Mouse (Mus musculus) embryonic fibroblast, embryonic 13.5 days (primary cell): ENCODE measurements at regions not wholly inside any gene's neighbourhood (a gene's known extent, or its start where the extent isn't known, plus 50 kb on each side); places are given as distances from the start of the nearest gene placed in this dataset.

Experiments used
- H3K27ac ChIP-seq: 2 replicates; pipeline ENCODE4 v1.5.1; 2012; ENCODE audit warnings: low read length, control low read depth, inconsistent platforms; ENCODE audit not compliant: insufficient read depth
- H3K4me1 ChIP-seq: 2 replicates; pipeline ENCODE4 v1.6.1; 2011; ENCODE audit warnings: low read length; ENCODE audit not compliant: control insufficient read depth, insufficient read depth
- H3K4me3 ChIP-seq: 2 replicates; pipeline ENCODE4 v1.5.1; 2011; ENCODE audit warnings: mild to moderate bottlenecking, control low read depth, low read length; ENCODE audit not compliant: insufficient read depth
- CTCF ChIP-seq: IDR thresholded peaks from 2 replicates; pipeline ENCODE4 v1.5.1; 2011; ENCODE audit warnings: mild to moderate bottlenecking, control low read depth, low read length, moderate library complexity, borderline replicate concordance; ENCODE audit not compliant: insufficient read depth
- POLR2A ChIP-seq: IDR thresholded peaks from 2 replicates; pipeline ENCODE4 v1.6.1; 2011; ENCODE audit warnings: low read depth, mild to moderate bottlenecking, control low read depth, low read length, moderate library complexity

DNA sequence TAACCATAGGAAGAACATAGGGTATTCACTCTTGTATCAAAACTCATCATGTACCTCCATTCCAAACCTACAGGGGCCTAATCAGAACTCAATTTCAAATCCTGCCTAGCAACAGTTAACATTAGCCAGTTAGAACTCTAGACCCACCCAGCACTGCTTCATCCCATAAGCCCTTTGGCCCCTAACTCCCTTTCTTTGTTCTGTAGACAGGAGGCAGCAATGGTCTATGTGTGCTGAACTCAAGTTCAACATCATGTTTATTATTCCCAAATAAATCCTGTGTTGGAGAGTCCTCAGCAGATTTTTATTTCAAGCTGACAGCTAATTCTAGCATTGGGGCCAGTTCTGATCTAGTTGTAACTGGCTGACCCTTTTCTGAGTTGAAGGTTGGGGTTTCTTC lies 112.2 kb downstream of the Ipo8 start:
- Histone ChIP-seq H3K4me1 (no peaks in the 10 kb centered on the region), H3K4me3 (no peak overlapping the region), H3K27ac (no peak overlapping the region)
- TF ChIP-seq POLR2A = no peak
- TF ChIP-seq CTCF = no peak

DNA sequence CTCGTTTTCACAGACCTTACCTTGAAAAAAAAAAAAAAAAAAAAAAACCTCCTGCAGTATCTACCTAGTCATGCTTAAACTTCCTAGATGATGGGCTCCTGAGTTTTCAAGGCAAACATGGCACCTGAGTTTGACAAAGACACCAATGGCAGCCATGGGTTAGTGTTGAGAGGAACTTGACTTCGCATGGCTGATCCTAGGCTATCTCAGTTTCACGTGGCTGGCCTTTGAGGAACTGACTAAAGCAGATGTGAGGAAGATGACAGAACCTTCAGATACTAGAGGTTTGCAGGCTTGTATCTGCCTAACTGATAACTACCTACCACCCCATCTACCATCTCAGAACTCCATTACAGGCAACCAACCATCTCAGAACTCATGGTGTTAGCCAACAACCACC lies 120.9 kb downstream of the Ipo8 start:
- Histone ChIP-seq H3K4me1 (no peaks in the 10 kb centered on the region), H3K27ac (no peak overlapping the region), H3K4me3 (no peak overlapping the region)
- no peak for TF ChIP-seq POLR2A
- no peak for TF ChIP-seq CTCF

DNA sequence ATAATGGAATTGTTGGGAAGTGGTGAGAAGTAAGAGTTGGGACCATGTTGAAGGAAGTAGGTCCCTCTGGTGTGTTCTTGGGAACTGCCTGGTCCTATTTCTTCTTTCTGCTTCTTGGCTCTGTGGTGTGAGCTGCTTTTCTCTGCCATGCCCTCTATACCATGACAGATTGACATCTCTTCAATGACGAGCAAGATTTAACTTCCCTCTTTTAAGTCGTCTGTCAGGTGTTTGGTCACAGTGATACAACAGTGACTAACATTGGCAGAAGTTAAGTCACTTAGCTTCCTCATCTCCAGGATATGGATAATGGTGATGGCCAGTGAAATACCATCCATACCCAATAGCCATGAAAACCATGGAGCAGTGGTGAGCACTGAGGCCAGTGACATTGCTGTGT lies 122.9 kb downstream of the Ipo8 start:
- Histone ChIP-seq H3K4me1 (no peaks in the 10 kb centered on the region), H3K27ac (no peak overlapping the region), H3K4me3 (no peak overlapping the region)
- TF ChIP-seq POLR2A (no peak), CTCF (no peak)

DNA sequence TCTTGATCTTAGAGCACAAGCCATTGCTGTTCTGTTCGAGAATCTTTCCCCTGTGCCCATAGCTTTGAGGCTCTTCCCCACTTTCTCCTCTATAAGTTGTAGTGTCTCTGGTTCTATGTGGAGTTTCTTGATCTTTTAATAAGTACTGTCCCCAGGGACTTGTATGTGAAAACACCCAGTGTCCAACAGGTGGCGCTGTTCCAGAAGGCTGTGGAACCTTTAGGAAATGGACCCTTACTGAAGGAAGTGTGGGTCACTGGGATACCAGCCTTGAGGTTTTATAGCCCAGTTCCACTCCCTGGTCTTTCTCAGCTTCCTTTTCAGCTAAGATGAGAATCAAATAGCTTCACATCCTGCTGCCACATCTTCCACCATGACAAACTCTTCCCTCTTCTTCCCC lies 125.6 kb downstream of the Ipo8 start:
- Histone ChIP-seq H3K4me1 (no peaks in the 10 kb centered on the region), H3K27ac (no peak overlapping the region), H3K4me3 (no peak overlapping the region)
- TF ChIP-seq CTCF = no peak
- no peak for TF ChIP-seq POLR2A

DNA sequence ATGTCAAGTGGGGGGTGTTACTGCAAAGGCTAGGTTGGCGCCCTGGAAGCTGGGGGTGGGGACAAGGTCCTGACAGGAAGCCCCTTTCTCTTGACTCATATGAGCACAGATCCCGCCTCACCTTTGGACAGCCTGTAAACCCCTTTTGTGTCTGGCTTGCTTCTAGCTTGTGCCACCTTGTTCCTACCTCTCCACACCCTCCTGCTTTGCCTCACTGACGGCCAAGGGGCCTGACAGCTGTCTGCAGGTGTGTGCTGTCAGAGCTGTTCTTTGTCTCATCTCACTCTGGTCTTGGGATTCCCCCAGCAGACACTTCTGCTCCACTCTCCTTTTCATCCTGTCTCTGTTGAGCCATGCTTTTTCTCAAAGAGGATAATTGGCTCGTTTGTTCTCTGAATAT lies 137.9 kb downstream of the Ipo8 start:
- H3K4me1 ChIP-seq = no peaks in the 10 kb centered on the region
- no peak overlapping the region for H3K27ac ChIP-seq
- H3K4me3 ChIP-seq = no peak overlapping the region
- TF ChIP-seq CTCF = no peak
- TF ChIP-seq POLR2A = no peak

DNA sequence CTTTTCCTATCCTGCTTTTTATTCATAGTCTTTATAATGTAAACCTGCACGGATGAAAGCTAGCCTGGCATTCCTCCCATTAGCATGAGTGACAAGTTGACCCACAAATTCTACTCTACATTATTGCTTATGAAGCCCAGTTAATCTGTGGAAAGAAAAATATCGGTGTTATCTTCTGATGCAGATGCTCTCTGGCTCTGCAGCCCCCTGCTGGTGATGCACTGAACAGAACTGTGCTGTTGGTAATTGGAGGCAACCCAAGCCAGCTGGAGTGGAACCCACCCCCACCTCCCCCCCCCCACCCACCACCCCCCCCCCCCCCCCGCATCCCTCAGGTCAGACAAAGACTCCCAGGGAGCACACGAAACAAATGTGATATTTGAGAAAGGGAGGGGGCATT lies 143.5 kb downstream of the Ipo8 start:
- Histone ChIP-seq H3K4me3 (no peak overlapping the region), H3K27ac (no peak overlapping the region), H3K4me1 (no peaks in the 10 kb centered on the region)
- peak; percentile 81; the same call in 1 of the 2 replicates for TF ChIP-seq CTCF
- TF ChIP-seq POLR2A = no peak

DNA sequence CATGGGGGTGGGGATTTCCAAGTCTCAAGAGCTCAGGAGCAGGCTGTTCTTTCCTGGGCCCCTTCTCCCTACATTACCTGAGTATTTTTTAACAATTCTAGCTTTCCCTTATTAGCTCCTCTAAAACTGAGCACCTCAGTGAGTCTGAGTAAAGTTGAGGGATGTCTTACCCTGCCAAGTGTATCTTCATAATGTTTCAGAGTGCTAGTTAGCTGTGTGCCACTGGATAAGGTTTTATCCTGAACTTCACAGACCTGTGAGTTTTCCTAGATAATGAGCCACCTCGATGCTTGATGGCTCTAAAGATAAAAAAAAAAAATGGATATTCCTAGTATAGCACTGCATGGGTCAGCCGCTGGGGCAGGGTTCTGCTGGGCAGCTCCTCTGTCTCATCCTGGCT lies 171.1 kb downstream of the Ipo8 start:
- TF ChIP-seq CTCF = no peak
- no peak for TF ChIP-seq POLR2A
- Histone ChIP-seq H3K4me3 (no peak overlapping the region), H3K27ac (no peak overlapping the region), H3K4me1 (no peaks in the 10 kb centered on the region)

DNA sequence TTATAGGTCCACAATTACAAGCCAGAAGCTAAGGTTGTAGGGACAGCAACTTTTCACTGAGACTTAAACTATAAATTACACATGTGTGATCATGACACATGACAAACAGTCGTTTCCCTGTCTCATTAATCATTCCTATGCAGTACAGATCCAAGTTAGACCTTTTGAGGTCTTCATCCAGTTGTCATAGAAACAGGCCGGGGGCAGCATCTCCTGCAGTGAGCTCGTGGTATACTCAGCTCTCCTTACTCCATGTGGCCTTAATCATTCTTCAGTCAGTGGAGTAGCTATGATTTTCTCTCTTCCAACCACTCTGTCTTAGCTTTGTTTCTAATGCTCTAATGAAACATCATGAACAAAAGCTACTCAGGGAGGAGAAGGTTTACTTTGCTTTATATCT lies 178.1 kb downstream of the Ipo8 start:
- no peak for TF ChIP-seq CTCF
- TF ChIP-seq POLR2A = no peak
- no peak overlapping the region for H3K27ac ChIP-seq
- H3K4me3 ChIP-seq = no peak overlapping the region
- H3K4me1 ChIP-seq = no peaks in the 10 kb centered on the region

DNA sequence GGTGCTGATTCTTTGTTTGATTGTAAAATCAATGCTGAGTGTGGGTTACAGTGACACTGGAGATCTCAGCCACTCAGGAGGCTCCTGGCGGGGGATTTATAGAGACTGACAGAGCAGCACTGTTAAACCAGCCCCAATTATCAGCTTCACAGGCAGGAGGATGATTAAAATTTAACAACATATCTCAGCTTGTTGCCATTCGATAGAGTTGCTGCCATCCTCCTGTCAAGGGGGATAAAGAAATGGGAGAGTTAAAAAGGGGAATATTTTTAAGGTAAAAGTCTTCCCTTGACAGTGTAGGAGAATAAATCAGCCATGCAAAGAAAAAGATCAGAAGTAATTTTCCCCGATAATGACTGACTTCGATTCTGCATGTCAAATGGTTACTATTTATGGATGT lies 178.8 kb downstream of the Ipo8 start:
- TF ChIP-seq POLR2A = no peak
- TF ChIP-seq CTCF = no peak
- no peak overlapping the region for H3K4me3 ChIP-seq

DNA sequence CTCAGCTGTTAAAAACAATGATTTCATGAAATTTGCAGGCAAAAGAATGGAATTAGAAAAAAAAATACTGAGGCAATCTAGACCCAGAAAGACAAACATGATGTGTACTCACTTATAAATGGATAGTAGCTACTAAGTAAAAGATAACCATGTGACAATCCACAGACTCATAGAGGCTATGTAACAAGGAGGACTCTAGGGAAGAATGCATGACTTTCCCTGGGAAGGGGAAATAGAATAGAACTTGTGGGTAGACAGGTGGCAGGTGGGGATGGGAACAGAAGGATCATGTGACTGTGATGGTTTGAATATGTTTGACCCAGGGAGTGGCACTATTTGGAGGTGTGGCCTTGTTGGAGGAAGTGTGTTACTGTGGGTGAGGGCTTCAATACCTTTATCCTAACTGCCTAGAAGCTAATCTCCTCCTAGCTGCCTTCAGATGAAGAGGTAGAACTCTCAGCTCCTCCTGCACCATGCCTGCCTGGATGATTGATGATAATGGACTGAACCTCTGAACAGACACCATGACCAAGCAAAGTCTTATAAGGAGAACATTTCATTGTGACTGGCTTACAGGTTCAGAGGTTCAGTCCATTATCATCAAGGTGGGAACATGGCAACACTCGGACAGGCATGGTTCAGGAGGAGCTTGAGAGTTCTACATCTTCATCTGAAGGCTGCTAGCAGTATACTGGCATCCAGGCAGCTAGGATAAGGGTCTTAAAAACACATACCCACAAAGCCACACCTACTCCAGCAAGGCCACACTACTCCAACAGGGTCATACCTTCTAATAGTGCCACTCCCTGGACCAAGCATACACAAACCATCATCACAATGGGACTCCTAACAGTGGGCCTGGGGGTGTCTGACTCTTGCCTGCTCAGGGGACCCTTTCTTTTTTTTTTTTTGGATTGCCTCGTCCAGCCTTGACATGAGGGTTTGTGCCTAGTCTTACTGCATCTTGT lies 183.6 kb downstream of the Ipo8 start:
- H3K27ac ChIP-seq = no peak overlapping the region
- TF ChIP-seq POLR2A (no peak), CTCF (no peak)
- no peak overlapping the region for H3K4me3 ChIP-seq
- H3K4me1 ChIP-seq = no peaks in the 10 kb centered on the region

More for the DNA sequence above, 178.8 kb downstream of the Ipo8 start:
- no peak overlapping the region for H3K27ac ChIP-seq
- no peaks in the 10 kb centered on the region for H3K4me1 ChIP-seq
